Mouse (Mus musculus) heart, postnatal 0 days (tissue): ENCODE results near the gene Mus81.
A peak's percentile ranks its signal among the peaks of the same experiment; 100 is the strongest.

Experiments used
- CTCF ChIP-seq: IDR thresholded peaks from 2 replicates; pipeline ENCODE4 v1.5.1; 2016; ENCODE audit warnings: antibody characterized with exemption, control low read depth, low read depth
- EP300 ChIP-seq: IDR thresholded peaks from 2 replicates; pipeline ENCODE4 v1.6.1; 2016; ENCODE audit warnings: antibody characterized with exemption, low read depth

DNA sequence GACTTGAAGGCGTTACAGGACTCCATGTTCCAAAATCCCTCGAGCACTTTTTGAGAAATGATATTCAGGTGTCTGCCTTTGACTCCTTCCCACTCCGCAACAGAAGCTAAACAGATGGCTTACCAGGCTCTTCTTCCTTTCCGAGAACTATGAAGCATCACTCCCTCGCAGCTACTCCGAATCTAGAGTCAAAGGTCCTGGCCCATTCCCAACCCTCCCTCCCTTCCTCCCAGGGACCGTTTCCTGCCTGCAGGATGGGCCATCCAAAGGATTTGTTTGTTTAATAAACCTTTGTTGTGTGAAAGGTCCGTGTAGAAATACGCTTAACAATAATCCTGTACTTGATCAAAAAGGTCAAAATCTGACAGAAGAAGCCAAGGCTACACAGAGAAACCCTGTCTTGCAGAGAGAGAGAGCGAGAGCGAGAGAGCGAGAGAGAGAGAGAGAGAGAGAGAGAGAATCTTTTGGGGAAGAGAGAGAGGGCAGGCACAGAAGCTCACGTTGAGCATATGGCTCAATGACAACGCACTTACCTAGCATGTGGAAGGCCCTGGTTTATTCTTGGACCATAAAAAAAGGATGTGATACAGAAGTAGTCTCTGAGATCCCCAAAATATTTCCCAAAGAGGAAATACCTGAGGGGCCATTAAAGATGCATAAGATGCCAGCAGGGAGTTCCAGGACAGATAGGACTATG lies 30.3 kb downstream of the Mus81 start, which contains the start of gene Ccdc85b:
- TF ChIP-seq CTCF (no peak), EP300 (peak; percentile 39; the same call in 1 of the 2 replicates)
